Mouse (Mus musculus) forebrain, embryonic 14.5 days (tissue): Measurements from ENCODE around the gene Setd1b. TPM values are rescaled to one million over a fixed set of nuclear protein-coding genes. Genes with fewer than 3 reads are reported as not detected.

ENCODE experiments used
- polyA plus RNA-seq: library from polyadenylated mRNA; unstranded; fragments of >200 nt; fragmentation: Nextera tagmentation; extraction: Ambion mirVana; gene quantifications from 2 replicates; pipeline ENCODE4 v1.2.1, GENCODE M21; 2014

Setd1b gene
- polyA plus RNA-seq, 1 experiment from 2014 or later: 8.6 TPM

Other genes with a start within 250 kb of the Setd1b start
- 73.8 and 94.1 TPM in 2 replicates for gene Kdm2b, start 152.4 kb upstream of the Setd1b start, polyA plus RNA-seq
- 13.3 and 13.8 TPM in 2 replicates for gene Orai1, start 127.1 kb upstream of the Setd1b start, polyA plus RNA-seq
- 0.63 and 0.83 TPM in 2 replicates for gene Morn3, start 95.2 kb upstream of the Setd1b start, polyA plus RNA-seq
- gene Tmem120b, start 73.8 kb upstream of the Setd1b start, polyA plus RNA-seq: 8.1 and 10.6 TPM in 2 replicates
- 6.8 and 10.5 TPM in 2 replicates for gene Rhof, start 9.5 kb upstream of the Setd1b start, polyA plus RNA-seq
- 52.5 and 63.5 TPM in 2 replicates for gene Psmd9, start 27.2 kb downstream of the Setd1b start, polyA plus RNA-seq
- not detected in 2 replicates for gene Hpd, start 40.5 kb downstream of the Setd1b start, polyA plus RNA-seq
- 2.3 and 2.4 TPM in 2 replicates for gene Wdr66, start 109.9 kb downstream of the Setd1b start, polyA plus RNA-seq
- 71.6 and 78.2 TPM in 2 replicates for gene Bcl7a, start 201.6 kb downstream of the Setd1b start, polyA plus RNA-seq